Mouse (Mus musculus) brain, adult 10 weeks (tissue): ENCODE measurements around the gene Ppil3. TPM values are rescaled to one million over a fixed set of nuclear protein-coding genes. Genes with fewer than 3 reads are reported as not detected.

Source experiments
- polyA plus RNA-seq: library from polyadenylated mRNA; stranded (reverse); fragments of 350-450 nt; fragmentation: Illumina TruSeq; extraction: RNeasy Lipid Tissue Mini Kit (QIAGEN cat#74804); gene quantifications from one replicate; pipeline ENCODE4 v1.2.3, GENCODE M21; 2015; ENCODE audit warnings: low read depth, low replicate concordance

Gene Ppil3
- polyA plus RNA-seq: 52.0 TPM

GRCm38 (mm10) chr1:58445143-58445722 lies at the start of gene Ppil3, which contains the start of gene Nif3l1:
Ppil3 (minus strand) TSS chr1:58445486.
Nif3l1 (plus strand) TSS chr1:58445151.

GRCm38 (mm10) chr1:58423371-58424248 lies 21.7 kb downstream of the Ppil3 start, which contains the start of gene Clk1:
Clk1 (minus strand) TSS chr1:58424066.

GRCm38 (mm10) chr1:58392652-58393283 lies 52.5 kb downstream of the Ppil3 start, which contains the start of gene Bzw1:
Bzw1 (plus strand) TSS chr1:58392898.

Other genes with a start within 250 kb of the Ppil3 start
- gene Aox4, start 235.1 kb downstream of the Ppil3 start, polyA plus RNA-seq: 0.58 TPM
- gene Aox2, start 167.2 kb downstream of the Ppil3 start, polyA plus RNA-seq: not detected
- gene Bzw1, start 52.6 kb downstream of the Ppil3 start, polyA plus RNA-seq: 183 TPM
- gene Clk1, start 21.4 kb downstream of the Ppil3 start, polyA plus RNA-seq: 174 TPM
- 34.7 TPM for gene Nif3l1, start 335 bp downstream of the Ppil3 start, polyA plus RNA-seq
- 30.1 TPM for gene Orc2, start 59.6 kb upstream of the Ppil3 start, polyA plus RNA-seq
- gene Fam126b, start 140.8 kb upstream of the Ppil3 start, polyA plus RNA-seq: 51.4 TPM
- gene Ndufb3, start 140.9 kb upstream of the Ppil3 start, polyA plus RNA-seq: 265 TPM